Mouse (Mus musculus) E14TG2a.4 (cell line): ENCODE measurements at regions not wholly inside any gene's neighbourhood (a gene's known extent, or its start where the extent isn't known, plus 50 kb on each side); places are given as distances from the start of the nearest gene placed in this dataset.

ENCODE experiments used
- H3K27me3 ChIP-seq: 2 replicates; pipeline ENCODE4 v1.6.1; 2014; ENCODE audit warnings: low read length, control low read depth; ENCODE audit not compliant: insufficient read depth
- H3K36me3 ChIP-seq: 2 replicates; pipeline ENCODE4 v1.6.1; 2014; ENCODE audit warnings: low read length, control low read depth; ENCODE audit not compliant: insufficient read depth
- H3K4me1 ChIP-seq: replicated peaks from 2 replicates; pipeline ENCODE4 v1.6.1; 2014; ENCODE audit warnings: low read depth, low read length, control low read depth
- H3K4me3 ChIP-seq: replicated peaks from 2 replicates; pipeline ENCODE4 v1.5.1; 2014; ENCODE audit warnings: mild to moderate bottlenecking, low read length
- H3K9me3 ChIP-seq: 2 replicates; pipeline ENCODE4 v1.6.1; 2014; ENCODE audit warnings: low read length, control low read depth
- CTCF ChIP-seq: conservative IDR thresholded peaks from 2 replicates; pipeline ENCODE4 v1.5.1; 2014; ENCODE audit warnings: low read length
- NANOG ChIP-seq: IDR thresholded peaks from 2 replicates; pipeline ENCODE4 v1.6.1; 2014; ENCODE audit warnings: borderline replicate concordance, low read length, mixed read lengths
- POU5F1 ChIP-seq: IDR thresholded peaks from 2 replicates; pipeline ENCODE4 v1.6.1; 2014; ENCODE audit warnings: low read length, borderline replicate concordance

DNA sequence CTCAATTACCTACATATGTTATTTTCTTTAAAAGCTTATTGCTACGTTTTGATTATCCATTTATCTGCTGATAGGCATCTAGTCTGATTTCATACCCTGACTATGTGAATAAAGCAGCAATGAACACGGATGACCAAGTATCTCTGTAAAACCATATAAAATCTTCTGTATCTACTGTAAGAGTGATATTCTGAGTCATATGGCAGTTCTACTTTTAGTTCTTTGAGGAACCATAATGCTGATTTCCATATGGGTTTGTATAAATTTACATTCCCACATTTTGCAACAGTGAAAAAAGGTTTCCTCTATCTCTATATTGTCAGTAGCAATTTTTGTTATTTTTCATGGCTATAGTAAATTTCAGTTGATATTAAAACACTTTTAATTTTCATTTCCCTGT is 280.6 kb downstream of the Fsip2 start:
- no peaks in the 10 kb centered on the region for H3K27me3 ChIP-seq
- TF ChIP-seq POU5F1 (no peak), CTCF (no peak), NANOG (no peak)

DNA sequence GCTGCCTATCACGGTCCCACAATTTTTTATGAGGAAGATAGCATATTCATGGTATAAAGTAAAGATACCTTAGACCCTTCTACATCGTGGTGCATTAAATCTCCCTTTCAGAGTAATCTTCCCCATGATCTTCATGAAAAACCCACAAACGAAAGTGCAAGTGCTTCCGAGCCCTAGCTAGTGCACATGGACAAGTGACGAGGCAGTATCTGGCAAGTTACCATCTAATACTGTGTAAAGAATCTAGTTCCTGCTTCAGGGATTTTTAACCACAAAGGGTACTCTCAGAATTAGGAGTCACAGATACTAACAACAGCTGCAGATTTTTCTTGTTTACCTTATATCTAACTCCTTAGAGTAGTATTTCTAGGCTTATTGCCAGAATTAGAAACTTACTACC is 282.8 kb downstream of the Fsip2 start:
- TF ChIP-seq POU5F1 (no peak), CTCF (no peak)
- no peak overlapping the region for H3K4me3 ChIP-seq
- H3K27me3 ChIP-seq = no peaks in the 10 kb centered on the region
- peaks cover 8% of the 10 kb centered on the region for H3K9me3 ChIP-seq
- H3K36me3 ChIP-seq = no peaks in the 10 kb centered on the region
- no peaks in the 10 kb centered on the region for H3K4me1 ChIP-seq

More for the DNA sequence above, 280.6 kb downstream of the Fsip2 start:
- H3K9me3 ChIP-seq = peaks cover 8% of the 10 kb centered on the region
- no peak overlapping the region for H3K4me3 ChIP-seq
- H3K4me1 ChIP-seq = no peaks in the 10 kb centered on the region
- H3K36me3 ChIP-seq = no peaks in the 10 kb centered on the region

DNA sequence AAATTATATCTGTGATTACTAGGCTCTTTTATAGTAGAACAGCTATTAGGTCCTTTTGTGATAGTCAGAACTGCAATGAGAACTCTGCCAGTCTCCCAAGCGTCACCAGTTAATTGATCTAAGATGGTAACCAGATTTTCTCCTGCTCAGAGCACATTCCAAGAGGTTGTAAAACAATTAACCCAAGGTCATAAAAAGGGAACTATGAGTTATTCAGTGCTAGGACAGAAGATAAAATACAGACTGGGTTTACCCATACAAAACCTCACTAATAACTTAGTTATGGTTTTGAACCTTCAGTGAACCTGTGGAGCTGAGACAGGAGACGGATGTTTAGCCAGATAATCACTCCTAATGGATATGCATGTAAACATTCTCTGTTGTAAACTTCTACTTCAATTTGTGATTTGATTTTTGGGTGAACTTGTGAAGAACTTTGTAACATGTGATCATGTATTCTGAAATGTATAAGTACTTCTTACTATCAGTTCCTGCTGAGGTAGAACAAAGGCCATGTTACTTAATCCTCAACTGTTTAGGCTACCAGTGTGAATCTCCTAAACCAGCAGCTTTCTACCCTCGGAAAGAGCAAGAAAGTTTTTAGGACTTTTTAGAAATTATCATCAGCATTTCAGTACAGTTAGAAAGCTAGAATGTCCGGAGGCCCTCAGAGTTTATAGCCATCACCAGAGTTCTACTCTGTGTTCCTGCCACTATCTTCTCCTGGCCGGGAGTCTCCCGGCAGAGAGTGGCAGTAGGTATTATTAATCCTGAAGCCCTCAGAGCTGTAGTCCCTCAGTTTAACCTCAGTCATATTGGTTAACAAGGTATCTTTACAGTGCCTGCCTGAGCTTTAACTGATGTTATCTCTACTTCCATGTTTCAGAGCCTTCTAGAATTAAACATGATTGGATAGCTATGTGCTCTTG is 308.0 kb downstream of the Fsip2 start:
- no peak for TF ChIP-seq POU5F1
- H3K36me3 ChIP-seq = no peaks in the 10 kb centered on the region
- H3K4me3 ChIP-seq = no peak overlapping the region
- no peaks in the 10 kb centered on the region for H3K27me3 ChIP-seq
- no peaks in the 10 kb centered on the region for H3K4me1 ChIP-seq
- no peaks in the 10 kb centered on the region for H3K9me3 ChIP-seq

DNA sequence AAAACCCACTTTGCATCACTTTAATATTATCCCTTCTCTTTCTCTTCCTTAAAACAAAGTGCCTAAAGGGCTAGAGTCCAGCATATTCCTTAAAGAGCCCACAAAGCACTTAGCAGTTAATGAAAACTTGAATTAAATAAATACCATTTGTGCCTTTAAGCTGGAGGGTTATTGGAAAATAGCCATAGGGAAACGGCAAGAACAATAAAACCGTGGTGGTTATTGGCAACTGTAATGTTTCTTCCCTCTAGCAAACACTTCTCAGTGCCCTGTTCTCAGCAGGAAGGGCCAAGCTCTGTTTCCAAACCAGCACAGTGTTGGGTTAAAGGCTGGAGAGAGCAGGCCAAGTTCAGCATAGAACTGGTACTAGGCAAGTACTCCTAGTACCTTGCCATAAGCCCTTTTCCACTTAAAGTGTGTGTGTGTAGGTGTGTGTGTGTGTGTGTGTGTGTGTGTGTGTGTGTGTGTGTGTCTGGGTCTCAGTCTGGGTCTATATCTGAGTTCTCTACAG is 313.4 kb downstream of the Fsip2 start:
- Histone ChIP-seq H3K9me3 (no peaks in the 10 kb centered on the region; the same call in 1 of the 2 replicates), H3K36me3 (no peaks in the 10 kb centered on the region), H3K27me3 (no peaks in the 10 kb centered on the region), H3K4me3 (no peak overlapping the region), H3K4me1 (no peaks in the 10 kb centered on the region)
- TF ChIP-seq CTCF (no peak), POU5F1 (no peak), NANOG (no peak)

DNA sequence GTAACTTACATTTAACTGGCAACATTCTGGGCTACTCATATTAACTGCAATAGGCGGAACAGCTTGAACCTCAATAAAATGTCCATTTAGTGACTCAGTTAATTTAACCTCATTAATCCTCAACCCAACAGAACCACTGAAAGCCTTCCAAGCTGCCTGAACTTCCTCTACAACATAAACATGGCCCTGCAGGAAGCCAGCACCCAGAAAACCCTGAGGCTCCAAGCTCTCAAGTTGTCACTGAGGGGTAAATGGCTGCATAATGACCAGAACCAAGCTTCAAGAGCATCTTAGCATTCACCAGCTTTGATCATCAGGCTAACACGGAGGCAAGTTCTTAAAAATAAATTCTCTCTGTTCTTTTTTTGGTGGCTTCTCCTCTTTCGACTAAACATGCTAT is 315.2 kb downstream of the Fsip2 start:
- Histone ChIP-seq H3K4me3 (no peak overlapping the region), H3K36me3 (no peaks in the 10 kb centered on the region), H3K4me1 (no peaks in the 10 kb centered on the region), H3K27me3 (no peaks in the 10 kb centered on the region), H3K9me3 (no peaks in the 10 kb centered on the region; the same call in 1 of the 2 replicates)
- TF ChIP-seq CTCF = no peak
- no peak for TF ChIP-seq POU5F1
- TF ChIP-seq NANOG = no peak

GRCm38 (mm10) chr2:83303515-83303914 is 340.7 kb upstream of the Zc3h15 start:
- H3K4me1 ChIP-seq = no peaks in the 10 kb centered on the region

DNA sequence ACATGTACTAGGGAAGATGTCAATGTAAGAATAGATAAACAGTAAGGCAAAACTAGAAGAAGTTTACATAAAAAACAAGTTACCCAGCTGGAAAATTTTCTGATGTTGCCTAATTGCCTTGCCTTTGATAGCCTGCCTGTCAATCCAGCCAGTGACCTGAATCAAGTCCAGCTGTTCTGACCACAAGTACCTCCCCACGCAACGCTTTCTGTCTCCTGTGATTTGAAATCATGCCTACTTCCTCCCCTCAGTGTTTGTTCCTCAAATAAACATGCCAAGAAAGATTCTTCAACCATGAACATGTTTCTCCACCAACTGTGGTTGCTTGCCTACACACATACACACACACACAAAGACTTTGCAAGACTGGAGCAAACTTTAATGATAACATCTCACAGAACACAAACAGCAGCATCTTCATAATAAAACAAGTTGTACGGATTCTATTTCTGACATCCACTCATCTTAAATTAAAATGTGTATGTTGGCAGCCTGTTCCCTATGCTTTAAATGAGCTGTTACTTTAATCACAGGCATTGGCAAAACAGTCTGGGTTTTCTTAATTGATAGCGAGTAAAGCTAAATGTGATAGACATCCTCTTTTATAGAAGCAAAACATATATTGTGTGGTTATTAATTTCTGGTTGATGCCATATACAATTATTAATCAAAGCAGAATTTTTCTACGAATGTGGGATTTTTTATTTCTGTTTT is 312.0 kb upstream of the Zc3h15 start:
- H3K27me3 ChIP-seq = no peaks in the 10 kb centered on the region
- H3K4me1 ChIP-seq = no peaks in the 10 kb centered on the region
- no peak overlapping the region for H3K4me3 ChIP-seq
- no peak for TF ChIP-seq CTCF
- no peak for TF ChIP-seq POU5F1
- no peak for TF ChIP-seq NANOG
- H3K36me3 ChIP-seq = no peaks in the 10 kb centered on the region
- no peaks in the 10 kb centered on the region for H3K9me3 ChIP-seq

More at GRCm38 (mm10) chr2:83303515-83303914, 340.7 kb upstream of the Zc3h15 start:
- Histone ChIP-seq H3K27me3 (no peaks in the 10 kb centered on the region), H3K4me3 (no peak overlapping the region), H3K36me3 (no peaks in the 10 kb centered on the region), H3K9me3 (no peaks in the 10 kb centered on the region)
- TF ChIP-seq CTCF (no peak), POU5F1 (no peak), NANOG (no peak)

GRCm38 (mm10) chr2:83332770-83333157 is 311.5 kb upstream of the Zc3h15 start:
- no peaks in the 10 kb centered on the region for H3K36me3 ChIP-seq
- no peaks in the 10 kb centered on the region for H3K9me3 ChIP-seq
- no peaks in the 10 kb centered on the region for H3K27me3 ChIP-seq
- H3K4me1 ChIP-seq = no peaks in the 10 kb centered on the region
- TF ChIP-seq NANOG (no peak), CTCF (0 out of 2 replicates have a peak, but pooled peaks have one; percentile 9)
- no peak overlapping the region for H3K4me3 ChIP-seq
